Mouse (Mus musculus) adrenal gland, postnatal 10 days (tissue): ENCODE measurements around the gene Agbl4. TPM values are rescaled to one million over a fixed set of nuclear protein-coding genes. Genes with fewer than 3 reads are reported as not detected.

Source experiments
- DNase-seq: peaks from one replicate; pipeline ENCODE4 v3.0.0; 2021; ENCODE audit warnings: mixed read lengths
- total RNA-seq, 2 experiments: library from RNA; stranded (reverse); gene quantifications; 2 replicates each; pipeline ENCODE4 v1.2.3; 2021

Agbl4 gene
- total RNA-seq, 2 experiments from 2014 or later, result 0.33 to 0.75 TPM

- DNase-seq, result no peak
Measured at GRCm38 (mm10) chr4:111666713-111667112, 1269.3 kb downstream of the Agbl4 start.

GRCm38 (mm10) chr4:111669369-111669768, 1271.9 kb downstream of the Agbl4 start:
- DNase-seq, result no peak

GRCm38 (mm10) chr4:111670566-111671421, 1273.3 kb downstream of the Agbl4 start:
- DNase-seq, result no peak

- no peak for DNase-seq
Measured at GRCm38 (mm10) chr4:111671440-111671839, 1274.0 kb downstream of the Agbl4 start.

- DNase-seq, result peak; percentile 12
Measured at GRCm38 (mm10) chr4:111673904-111674303, 1276.4 kb downstream of the Agbl4 start.

GRCm38 (mm10) chr4:111681926-111682325, 1284.5 kb downstream of the Agbl4 start:
- no peak for DNase-seq

GRCm38 (mm10) chr4:111682793-111683192, 1285.3 kb downstream of the Agbl4 start:
- no peak for DNase-seq

GRCm38 (mm10) chr4:111683843-111684242, 1286.4 kb downstream of the Agbl4 start:
- DNase-seq, result no peak

GRCm38 (mm10) chr4:111685951-111686350, 1288.5 kb downstream of the Agbl4 start:
- no peak for DNase-seq

- DNase-seq, result peak; percentile 60
Measured at GRCm38 (mm10) chr4:111686951-111687350, 1289.5 kb downstream of the Agbl4 start.

- peak; percentile 90 for DNase-seq
Measured at GRCm38 (mm10) chr4:111687613-111688012, 1290.2 kb downstream of the Agbl4 start.

- DNase-seq, result no peak
Measured at GRCm38 (mm10) chr4:111691057-111691543, 1293.6 kb downstream of the Agbl4 start.

- DNase-seq, result no peak
Measured at GRCm38 (mm10) chr4:111701381-111701780, 1303.9 kb downstream of the Agbl4 start.

- no peak for DNase-seq
Measured at GRCm38 (mm10) chr4:111704126-111704525, 1306.7 kb downstream of the Agbl4 start.

- no peak for DNase-seq
Measured at GRCm38 (mm10) chr4:111704975-111705374, 1307.5 kb downstream of the Agbl4 start.

Other genes with a start within 250 kb of the Agbl4 start
- gene Elavl4, start 45.8 kb upstream of the Agbl4 start, total RNA-seq, result 1 to 10 TPM; 5.9 to 8.4 TPM